Mouse (Mus musculus): ENCODE measurements around the gene Impdh2.

The Impdh2 gene

GRCm38 (mm10) chr9:108569381-108570206 lies 9.5 kb downstream of the Impdh2 start, which contains the start of gene Dalrd3:
Dalrd3 (plus strand) TSS chr9:108569886.
- peak; percentile 84 to 94 for DNase-seq (ENCODE audit: low spot score in 2 of 2)

GRCm38 (mm10) chr9:108570207-108570896 lies 10.3 kb downstream of the Impdh2 start:
- DNase-seq (ENCODE audit: low spot score in 2 of 2), result peak; percentile 72 to 81

GRCm38 (mm10) chr9:108571401-108571973 lies 11.4 kb downstream of the Impdh2 start:
- no peak for DNase-seq (ENCODE audit: low spot score in 2 of 2)

- DNase-seq (ENCODE audit: low spot score in 2 of 2), result no peak
Measured at GRCm38 (mm10) chr9:108572321-108572720, 12.2 kb downstream of the Impdh2 start.

GRCm38 (mm10) chr9:108573774-108574690 lies 13.9 kb downstream of the Impdh2 start:
- no peak for DNase-seq (ENCODE audit: low spot score in 2 of 2)

- DNase-seq (ENCODE audit: low spot score in 2 of 2), result no peak
Measured at GRCm38 (mm10) chr9:108574921-108575320, 14.8 kb downstream of the Impdh2 start.

GRCm38 (mm10) chr9:108575321-108576297 lies 15.5 kb downstream of the Impdh2 start:
- no peak for DNase-seq (ENCODE audit: low spot score in 2 of 2)

GRCm38 (mm10) chr9:108577025-108577424 lies 16.9 kb downstream of the Impdh2 start:
- DNase-seq (ENCODE audit: low spot score in 2 of 2), result no peak

- peak in 1 of 2 experiments; percentile 46 for DNase-seq (ENCODE audit: low spot score in 2 of 2)
Measured at GRCm38 (mm10) chr9:108577934-108578544, 18.0 kb downstream of the Impdh2 start.

GRCm38 (mm10) chr9:108578545-108579343 lies 18.7 kb downstream of the Impdh2 start, which contains the start of gene Wdr6:
Wdr6 (minus strand) TSS chr9:108578739.
- peak; percentile 76 to 90 for DNase-seq (ENCODE audit: low spot score in 2 of 2)

- DNase-seq (ENCODE audit: low spot score in 2 of 2), result no peak
Measured at GRCm38 (mm10) chr9:108579344-108579690, 19.2 kb downstream of the Impdh2 start.

- peak in 1 of 2 experiments; percentile 62 for DNase-seq (ENCODE audit: low spot score in 2 of 2)
Measured at GRCm38 (mm10) chr9:108587571-108588180, 27.6 kb downstream of the Impdh2 start.

- DNase-seq (ENCODE audit: low spot score in 2 of 2), result no peak
Measured at GRCm38 (mm10) chr9:108589229-108589628, 29.1 kb downstream of the Impdh2 start.

GRCm38 (mm10) chr9:108591462-108591861 lies 31.4 kb downstream of the Impdh2 start:
- no peak for DNase-seq (ENCODE audit: low spot score in 2 of 2)

GRCm38 (mm10) chr9:108594354-108594753 lies 34.3 kb downstream of the Impdh2 start:
- no peak for DNase-seq (ENCODE audit: low spot score in 2 of 2)

GRCm38 (mm10) chr9:108596998-108597764 lies 37.1 kb downstream of the Impdh2 start, which contains the start of gene P4htm:
P4htm (minus strand) TSS chr9:108597667.
- DNase-seq (ENCODE audit: low spot score in 2 of 2), result peak; percentile 44 to 47

GRCm38 (mm10) chr9:108599021-108599566 lies 39.0 kb downstream of the Impdh2 start:
- DNase-seq (ENCODE audit: low spot score in 2 of 2), result no peak
